Mouse (Mus musculus): ENCODE data around the gene Zfp385c.

- peak; percentile 87 for TF ChIP-seq CTCF (IDR thresholded peaks at IDR 0.05; ENCODE audit: control insufficient read depth, insufficient read depth, low read length)
- TF ChIP-seq POLR2A (IDR thresholded peaks at IDR 0.05; ENCODE audit: borderline replicate concordance, control insufficient read depth, low read depth, low read length): peak; percentile 84; the same call in 1 of the 2 replicates
Observed at GRCm38 (mm10) chr11:100622714-100623113, 69.5 kb downstream of the Zfp385c start.

All from bone marrow, adult 2 months (tissue).